Mouse (Mus musculus) thymus, adult 18-20 months (tissue): Measurements from ENCODE around the gene Actrt3.
"Not testable (repeated sequence)": the region's sequence is repeated elsewhere in the genome, so short reads cannot be mapped to it uniquely, and the experiment has no call there.

ENCODE experiments used
- DNase-seq, 2 experiments: peaks; one replicate each; pipeline ENCODE4 v3.0.0; 2022; ENCODE audit warnings: mixed read lengths in 2 of 2

The Actrt3 gene

DNA sequence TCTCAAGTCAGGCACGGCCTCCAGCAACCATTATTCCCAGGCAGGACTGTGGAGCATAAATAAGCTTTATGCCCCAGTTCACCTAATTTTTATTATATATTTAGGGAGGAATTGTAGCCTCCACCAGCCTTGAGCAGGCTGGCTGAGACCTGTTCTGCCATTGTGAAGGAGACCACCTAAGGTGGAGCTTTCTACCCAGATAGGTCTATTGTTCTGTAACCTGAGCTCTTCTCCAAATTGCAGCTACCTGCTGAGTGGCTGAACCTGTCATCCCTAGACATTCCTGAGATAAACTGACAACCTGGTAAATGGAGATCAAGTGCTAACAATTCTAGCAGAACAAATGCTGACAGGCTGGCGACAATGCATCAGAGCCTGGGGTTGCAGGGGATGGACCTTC, 33.4 kb downstream of the Actrt3 start:
- not testable (repeated sequence) for DNase-seq

DNA sequence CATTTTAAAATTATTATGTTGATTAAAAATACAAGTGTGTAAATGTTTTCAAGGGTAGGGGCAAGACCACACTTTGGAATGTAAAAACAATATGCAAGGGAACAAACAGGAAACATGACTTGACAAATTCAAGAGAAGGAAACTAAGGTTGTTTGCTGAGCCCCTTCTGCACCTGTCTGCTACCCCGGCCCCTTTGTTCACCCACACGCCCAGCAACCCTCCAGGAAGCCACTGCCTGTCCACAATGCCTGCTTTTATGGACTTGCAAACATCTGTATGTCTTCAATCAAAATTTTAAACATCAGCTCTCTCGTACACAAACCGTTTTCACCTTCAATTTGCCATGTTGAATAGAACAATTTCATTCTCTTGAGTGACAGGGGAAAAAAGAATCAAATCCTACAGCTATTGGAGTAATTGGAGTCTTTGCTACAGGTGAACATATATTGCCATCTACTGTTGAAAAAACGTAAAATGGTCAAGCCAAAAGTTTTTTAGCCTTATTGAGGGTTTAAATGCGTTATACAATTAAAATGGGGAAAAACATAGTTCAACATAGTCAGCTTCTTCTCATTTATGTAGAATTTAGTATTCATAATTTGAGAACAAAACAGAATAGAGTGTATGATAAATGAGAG, 38.9 kb downstream of the Actrt3 start:
- DNase-seq = no peak

DNA sequence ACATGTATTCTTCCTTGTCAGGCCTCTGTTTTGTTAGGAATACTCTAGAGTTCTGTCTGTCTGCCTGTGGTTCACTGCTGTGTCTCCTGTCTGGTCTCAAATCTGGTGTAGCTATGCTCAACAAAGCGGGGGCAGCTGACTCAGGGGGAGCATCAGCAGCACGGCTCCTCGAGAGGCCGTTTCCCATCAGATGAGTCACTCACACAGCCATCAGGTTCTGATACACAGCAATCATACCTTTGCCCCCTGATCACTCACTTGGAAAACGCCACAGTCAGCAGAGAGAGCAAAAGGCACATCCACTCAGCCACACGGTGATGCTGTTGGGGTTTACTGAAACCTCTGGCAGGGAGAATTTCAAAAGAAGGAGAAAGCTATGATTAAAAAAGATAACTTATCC, 46.0 kb downstream of the Actrt3 start:
- no peak for DNase-seq

DNA sequence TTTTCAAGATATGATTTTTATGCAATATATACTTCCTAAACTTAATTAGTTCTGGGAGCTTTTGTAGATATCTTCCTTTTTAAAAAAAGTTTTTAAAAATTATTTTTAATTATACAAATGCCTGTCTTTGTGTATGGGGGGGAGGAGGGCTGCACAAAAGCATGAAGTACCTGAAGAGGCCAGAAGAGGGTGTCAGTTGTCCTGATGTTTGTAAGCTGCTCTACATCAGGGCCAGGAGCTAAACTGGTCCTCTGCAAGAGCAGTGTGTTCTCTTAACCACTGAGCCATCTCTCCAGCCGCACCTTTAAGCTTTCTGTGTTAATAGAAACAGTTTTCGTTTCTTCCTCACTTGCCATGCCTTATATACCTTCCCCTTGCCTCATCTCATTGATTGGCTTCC, 49.5 kb downstream of the Actrt3 start:
- no peak for DNase-seq

DNA sequence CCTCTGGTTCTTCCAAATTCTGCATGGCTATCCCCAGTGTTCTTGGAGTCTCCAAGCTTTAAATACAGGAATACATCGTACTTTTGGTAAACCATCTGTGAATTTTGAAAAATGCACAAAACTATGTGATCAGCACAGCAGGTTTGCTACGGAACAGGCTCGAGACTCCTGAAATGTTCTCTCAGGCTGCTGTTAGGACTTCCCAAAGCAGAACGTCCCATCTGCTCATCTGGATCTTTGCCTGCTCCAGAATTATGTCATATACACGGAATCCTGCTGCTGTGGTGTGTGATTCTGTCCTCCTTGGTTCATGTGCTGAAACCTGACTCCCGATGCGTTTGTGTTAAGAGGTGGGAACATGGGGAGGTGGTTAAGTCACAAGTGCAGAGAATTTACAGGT, 50.8 kb downstream of the Actrt3 start:
- DNase-seq = no peak

DNA sequence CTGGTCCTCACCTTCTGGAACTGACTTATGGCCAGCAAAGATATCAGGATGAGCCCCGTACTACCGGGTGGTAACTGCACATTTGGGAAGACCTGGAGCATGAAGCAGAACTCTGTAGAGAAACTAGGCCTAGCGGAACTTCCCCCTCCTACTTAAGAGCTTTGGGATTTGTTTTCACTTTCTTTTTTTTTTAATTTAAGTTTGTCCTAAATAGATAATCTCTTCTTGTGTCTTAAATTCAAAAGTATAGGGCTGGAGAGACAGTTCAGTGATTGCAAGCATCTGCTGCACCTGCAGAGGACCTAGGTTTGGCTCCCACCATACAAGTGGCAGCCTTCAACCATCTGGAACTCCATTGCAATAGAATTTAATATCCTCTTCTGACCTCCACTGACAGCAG, 51.8 kb downstream of the Actrt3 start, which contains the start of gene Mecom:
Mecom (minus strand) TSS at position 101 of the 400 bp plus-strand sequence.
- DNase-seq = no peak
